Mouse (Mus musculus): ENCODE data around the gene Tfap2c.

- no peak for TF ChIP-seq CTCF (IDR thresholded peaks at IDR 0.05; ENCODE audit: low read depth, low read length)
- TF ChIP-seq GATA1 (IDR thresholded peaks at IDR 0.05; ENCODE audit: borderline replicate concordance, low read length): no peak
- no peak for TF ChIP-seq POLR2AphosphoS5 (IDR thresholded peaks at IDR 0.05; ENCODE audit: insufficient replicate concordance, low read depth, low read length)
- TF ChIP-seq TAL1 (conservative IDR thresholded peaks at IDR 0.05; ENCODE audit: low read depth, low read length): no peak
These were observed 56.2 kb downstream of the Tfap2c start for GRCm38 (mm10) chr2:172605642-172606041.
